Mouse (Mus musculus): ENCODE results near the gene Palm2.

- TF ChIP-seq REST (IDR thresholded peaks at IDR 0.05; ENCODE audit: insufficient read depth, insufficient read length) (no peak), MAX (IDR thresholded peaks at IDR 0.05; ENCODE audit: low read depth) (no peak)
Measured at GRCm38 (mm10) chr4:57534232-57534631, 100.2 kb downstream of the Palm2 start.

Data from myocyte (in vitro differentiated cells).